Mouse (Mus musculus) midbrain, embryonic 11.5 days (tissue): ENCODE measurements around the gene Higd1a. TPM values are rescaled to one million over a fixed set of nuclear protein-coding genes. Genes with fewer than 3 reads are reported as not detected.

Experiments used
- ATAC-seq: fragments of 200-750 bp; cut with Nextera tagmentation; 2 replicates; pipeline ENCODE4 v1.8.0; 2017; ENCODE audit warnings: moderate TSS enrichment, moderate library complexity; ENCODE audit not compliant: low FRiP score
- DNase-seq: peaks from one replicate; pipeline ENCODE4 v3.0.0; 2015; ENCODE audit warnings: low spot score; ENCODE audit errors: missing footprints
- H3K27ac ChIP-seq: fragments of 300-500 bp; sonication (generic); 2 replicates; pipeline ENCODE4 v1.5.1; 2014; ENCODE audit warnings: low read depth, low read length
- H3K27me3 ChIP-seq: fragments of 300-500 bp; sonication (generic); 2 replicates; pipeline ENCODE4 v1.6.1; 2014; ENCODE audit warnings: mild to moderate bottlenecking, low read length, moderate library complexity, mixed read lengths; ENCODE audit not compliant: control insufficient read depth, insufficient read depth
- H3K36me3 ChIP-seq: fragments of 300-500 bp; sonication (generic); 2 replicates; pipeline ENCODE4 v1.6.1; 2014; ENCODE audit warnings: mild to moderate bottlenecking, low read length, moderate library complexity, mixed read lengths; ENCODE audit not compliant: control insufficient read depth, insufficient read depth
- H3K4me1 ChIP-seq: fragments of 300-500 bp; sonication (generic); 2 replicates; pipeline ENCODE4 v1.6.1; 2014; ENCODE audit warnings: low read length; ENCODE audit not compliant: control insufficient read depth, insufficient read depth
- H3K4me2 ChIP-seq: fragments of 300-500 bp; sonication (generic); 2 replicates; pipeline ENCODE4 v1.6.1; 2014; ENCODE audit warnings: mild to moderate bottlenecking, moderate library complexity
- H3K4me3 ChIP-seq: fragments of 300-500 bp; sonication (generic); 2 replicates; pipeline ENCODE4 v1.5.1; 2014; ENCODE audit warnings: low read depth, low read length
- H3K9ac ChIP-seq: fragments of 300-500 bp; sonication (generic); 2 replicates; pipeline ENCODE4 v1.6.1; 2014; ENCODE audit warnings: low read length
- H3K9me3 ChIP-seq: fragments of 300-500 bp; sonication (generic); 2 replicates; pipeline ENCODE4 v1.6.1; 2016; ENCODE audit warnings: low read length; ENCODE audit not compliant: control insufficient read depth
- WGBS: fragments of 180-500 bp; shearing (Covaris S2); extraction: QIAGEN DNeasy Blood & Tissue Kit; methylation state at CpG from one replicate; pipeline ENCODE4 v1.1.7; 2014; 5-methylcytosine and 5-hydroxymethylcytosine counted together
- polyA plus RNA-seq: library from polyadenylated mRNA; unstranded; fragments of >200 nt; fragmentation: Nextera tagmentation; extraction: Ambion mirVana; gene quantifications from 2 replicates; pipeline ENCODE4 v1.2.1, GENCODE M21; 2014

The Higd1a gene
- polyA plus RNA-seq, 1 experiment from 2014 or later: 170 TPM

DNA sequence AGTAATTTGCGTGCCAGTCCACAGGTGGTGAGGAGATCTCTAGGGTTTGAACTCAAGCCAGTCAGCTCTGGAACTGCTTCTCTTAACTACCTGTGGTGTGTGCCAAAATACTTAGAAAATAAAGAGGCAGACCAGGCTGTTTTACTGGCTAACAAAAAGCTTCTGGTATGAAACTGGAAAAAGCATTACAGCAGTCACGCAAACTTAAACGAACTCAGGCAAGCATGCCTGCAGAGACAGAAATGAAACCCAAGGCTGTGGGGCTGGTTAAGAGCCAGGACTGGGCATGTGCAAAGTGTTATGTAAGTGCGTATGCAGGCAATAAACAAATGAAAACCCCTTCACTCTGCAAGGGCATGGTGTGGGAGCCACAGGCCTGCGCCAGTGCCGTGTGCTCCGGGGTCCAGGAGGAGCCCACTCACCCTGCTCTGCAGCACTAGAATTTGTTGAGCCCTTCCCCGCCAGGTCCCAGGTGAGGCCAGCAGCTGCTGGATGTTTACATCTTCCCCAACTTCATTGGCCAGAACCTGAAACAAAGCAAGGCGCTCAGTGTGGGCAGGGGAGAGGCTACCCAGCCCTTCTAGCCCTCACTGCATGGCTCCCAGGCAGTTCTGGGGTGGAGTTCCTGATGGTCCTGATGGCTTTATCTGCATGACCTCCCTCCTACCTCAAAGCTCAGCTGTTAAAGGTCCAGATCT, 38.9 kb downstream of the Higd1a start:
- no peaks in the 10 kb centered on the region for H3K4me1 ChIP-seq
- WGBS: 81% methylated on average over 9 of the region's 9 CpGs
- no peaks in the 10 kb centered on the region for H3K9me3 ChIP-seq
- H3K27ac ChIP-seq: no peak overlapping the region
- H3K4me2 ChIP-seq: no peak overlapping the region
- ATAC-seq (no peak), DNase-seq (peak; percentile 69)
- H3K9ac ChIP-seq: no peak overlapping the region
- H3K4me3 ChIP-seq: no peak overlapping the region
- H3K36me3 ChIP-seq: no peaks in the 10 kb centered on the region
- H3K27me3 ChIP-seq: no peaks in the 10 kb centered on the region

DNA sequence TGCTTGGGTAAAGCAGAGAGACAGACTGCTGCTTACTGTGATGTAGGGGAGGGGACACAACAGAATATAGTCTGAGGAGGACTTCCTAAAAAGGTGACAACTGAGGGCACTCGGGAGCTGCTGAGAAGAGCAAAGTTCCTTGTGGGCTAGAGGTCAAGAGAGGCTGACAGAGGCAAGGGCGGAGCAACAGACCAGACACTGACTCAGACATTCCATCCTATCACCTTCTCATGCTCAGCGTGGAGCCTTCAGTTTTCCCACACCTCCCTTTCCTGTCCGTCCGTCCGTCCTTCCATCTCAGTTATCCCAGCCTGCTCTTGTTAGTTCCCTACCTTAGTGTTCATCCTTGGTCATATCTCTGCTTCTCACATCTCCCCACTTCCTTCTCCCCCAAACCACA, 43.0 kb downstream of the Higd1a start:
- WGBS: 74% methylated on average over 6 of the region's 6 CpGs
- H3K27ac ChIP-seq: no peak overlapping the region
- no peak overlapping the region for H3K9ac ChIP-seq
- ATAC-seq (no peak), DNase-seq (peak; percentile 28)
- H3K36me3 ChIP-seq: no peaks in the 10 kb centered on the region
- no peak overlapping the region for H3K4me2 ChIP-seq
- peaks cover 9% of the 10 kb centered on the region for H3K4me1 ChIP-seq
- no peaks in the 10 kb centered on the region for H3K9me3 ChIP-seq
- no peaks in the 10 kb centered on the region; the same call in 1 of the 2 replicates for H3K27me3 ChIP-seq
- H3K4me3 ChIP-seq: no peak overlapping the region

DNA sequence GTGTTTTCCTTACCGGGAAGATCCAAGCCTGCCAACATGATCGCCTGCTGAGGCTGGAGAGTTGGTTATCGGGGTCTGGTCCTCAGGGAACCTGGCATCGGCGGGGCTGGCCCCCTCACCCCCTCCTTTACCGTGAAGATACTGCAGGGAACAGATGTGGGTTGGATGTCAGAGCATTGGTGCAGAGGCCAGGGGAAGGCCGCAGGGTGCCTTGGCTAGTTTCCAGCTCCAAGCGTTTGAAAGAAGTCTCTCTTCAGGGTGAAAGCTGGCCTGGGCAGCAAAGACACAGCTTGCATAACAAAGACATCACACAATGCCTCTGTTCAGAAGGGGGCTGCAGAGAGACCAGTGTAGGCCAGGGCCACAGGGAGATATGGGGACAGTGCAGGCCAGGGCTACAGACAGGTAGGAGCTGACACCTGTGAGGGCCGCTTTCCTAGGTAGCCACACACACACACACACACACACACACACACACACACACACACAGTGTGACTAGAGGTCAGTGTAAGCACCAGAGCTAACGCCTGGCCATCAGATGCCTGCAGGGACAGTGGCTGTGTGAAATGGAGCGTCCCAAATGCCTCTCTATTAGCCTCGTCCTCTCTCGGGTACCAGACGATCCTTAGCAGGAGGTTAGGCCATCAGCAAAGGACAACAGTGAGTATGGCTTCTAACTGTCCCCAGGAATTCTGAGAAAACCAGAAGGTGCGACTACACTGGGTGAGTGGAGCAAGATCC, 47.9 kb downstream of the Higd1a start:
- ATAC-seq: peak; percentile 81
- no peak overlapping the region for H3K4me3 ChIP-seq
- H3K27ac ChIP-seq: peak overlapping the region; percentile 44
- peak; percentile 86 for DNase-seq
- no peaks in the 10 kb centered on the region for H3K9me3 ChIP-seq
- H3K4me2 ChIP-seq: no peak overlapping the region
- peak overlapping the region; percentile 47; the same call in 1 of the 2 replicates for H3K9ac ChIP-seq
- H3K27me3 ChIP-seq: no peaks in the 10 kb centered on the region; the same call in 1 of the 2 replicates
- H3K4me1 ChIP-seq: peaks cover 14% of the 10 kb centered on the region
- 16% methylated on average over 15 of the region's 15 CpGs for WGBS
- no peaks in the 10 kb centered on the region for H3K36me3 ChIP-seq

DNA sequence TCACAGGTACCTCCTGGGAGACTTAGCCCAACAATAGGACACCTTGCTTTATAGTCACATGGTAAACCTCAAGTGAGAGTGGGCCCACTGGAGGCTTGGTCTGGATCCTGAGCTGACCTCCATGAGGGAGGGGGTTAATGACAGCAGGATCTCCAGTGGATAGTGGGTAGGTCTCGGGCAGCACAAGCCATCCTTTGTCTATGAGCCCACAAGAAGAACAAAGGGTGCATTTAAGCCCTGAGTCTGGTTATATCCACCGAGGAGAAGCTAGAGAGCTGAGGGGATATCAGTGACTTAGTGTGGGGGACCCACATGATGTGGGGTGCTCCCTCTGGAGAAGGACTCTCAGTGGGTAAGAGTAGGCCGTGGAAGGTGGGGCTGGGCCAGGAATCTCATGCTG, 49.7 kb downstream of the Higd1a start:
- DNase-seq: no peak

DNA sequence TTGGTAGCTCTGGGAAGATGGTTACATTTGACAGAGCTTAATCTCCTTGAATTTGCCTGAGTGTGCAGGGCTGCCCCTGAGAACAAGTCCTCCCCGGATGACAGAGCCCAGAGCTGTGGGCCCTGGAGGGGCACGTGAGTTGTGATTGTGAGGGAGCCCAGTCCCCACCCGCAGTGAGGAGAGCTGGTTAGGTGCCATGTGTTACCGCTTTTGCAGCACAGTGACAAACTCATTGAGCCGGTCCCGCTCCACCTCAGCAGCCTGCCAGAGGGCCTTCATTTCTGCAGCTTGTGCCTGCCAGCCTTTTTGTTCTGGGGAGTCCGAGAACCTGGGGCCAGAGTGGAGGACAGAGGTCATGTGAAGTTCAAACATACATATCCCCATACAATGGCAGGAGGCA, 50.2 kb downstream of the Higd1a start:
- Histone ChIP-seq H3K4me1 (peaks cover 14% of the 10 kb centered on the region), H3K9me3 (no peaks in the 10 kb centered on the region), H3K27me3 (no peaks in the 10 kb centered on the region), H3K4me3 (no peak overlapping the region), H3K4me2 (no peak overlapping the region), H3K9ac (no peak overlapping the region), H3K27ac (no peak overlapping the region), H3K36me3 (no peaks in the 10 kb centered on the region)
- ATAC-seq (no peak), DNase-seq (no peak)
- 77% methylated on average over 7 of the region's 7 CpGs for WGBS

More for the DNA sequence above, 49.7 kb downstream of the Higd1a start:
- 46% methylated on average over 3 of the region's 3 CpGs for WGBS
- Histone ChIP-seq H3K9me3 (no peaks in the 10 kb centered on the region), H3K9ac (no peak overlapping the region; the same call in 1 of the 2 replicates), H3K4me1 (peaks cover 14% of the 10 kb centered on the region), H3K27ac (no peak overlapping the region), H3K4me2 (no peak overlapping the region), H3K36me3 (no peaks in the 10 kb centered on the region), H3K27me3 (no peaks in the 10 kb centered on the region; the same call in 1 of the 2 replicates), H3K4me3 (no peak overlapping the region)
- no peak for ATAC-seq

DNA sequence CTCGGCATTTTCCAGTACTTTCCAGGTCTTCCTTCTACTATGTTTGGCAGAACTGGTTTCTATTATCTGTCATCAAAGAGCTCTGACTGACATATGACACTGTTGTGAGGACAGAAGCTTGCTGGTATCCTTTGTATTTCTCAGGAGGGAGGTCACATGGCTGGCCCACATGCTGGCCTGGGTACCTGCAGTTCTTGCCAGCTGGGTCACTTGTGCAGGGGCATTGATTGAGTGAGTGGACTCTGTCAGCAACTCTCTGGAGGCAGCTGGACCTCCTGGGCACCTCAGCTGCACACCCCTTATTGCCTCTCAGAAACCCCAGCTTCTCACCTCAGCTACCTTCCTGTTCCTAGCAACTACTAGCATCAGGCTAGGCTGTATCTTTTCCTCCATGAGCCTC, 50.6 kb downstream of the Higd1a start:
- no peak overlapping the region for H3K4me3 ChIP-seq
- no peak overlapping the region for H3K4me2 ChIP-seq
- no peak overlapping the region for H3K27ac ChIP-seq
- DNase-seq (peak; percentile 67), ATAC-seq (no peak)
- 69% methylated on average over 1 of the region's 1 CpGs for WGBS
- peaks cover 14% of the 10 kb centered on the region for H3K4me1 ChIP-seq
- H3K27me3 ChIP-seq: no peaks in the 10 kb centered on the region
- H3K9me3 ChIP-seq: no peaks in the 10 kb centered on the region
- H3K36me3 ChIP-seq: no peaks in the 10 kb centered on the region
- no peak overlapping the region for H3K9ac ChIP-seq

DNA sequence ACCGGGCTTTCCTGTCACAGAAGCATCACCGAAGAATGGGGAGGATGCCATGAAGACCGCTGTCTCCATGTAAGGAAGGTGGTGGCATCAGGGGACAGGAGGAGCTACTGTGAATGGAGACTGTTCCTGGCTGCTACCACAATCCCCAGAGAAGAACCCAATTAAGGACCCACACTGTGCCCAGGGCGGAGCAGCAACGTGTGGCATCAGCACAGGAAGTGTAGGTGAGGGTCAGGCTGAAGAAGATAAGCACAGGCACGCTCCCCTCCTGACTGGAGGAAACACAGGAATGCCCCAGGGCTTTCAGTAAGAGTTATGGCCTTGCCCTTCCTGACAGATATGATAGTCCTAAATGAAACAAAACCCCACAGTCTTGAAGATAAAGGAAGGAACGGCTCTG, 55.4 kb downstream of the Higd1a start:
- Histone ChIP-seq H3K27ac (no peak overlapping the region), H3K4me2 (no peak overlapping the region), H3K4me3 (no peak overlapping the region), H3K9me3 (no peaks in the 10 kb centered on the region), H3K9ac (no peak overlapping the region), H3K4me1 (no peaks in the 10 kb centered on the region), H3K36me3 (no peaks in the 10 kb centered on the region), H3K27me3 (no peaks in the 10 kb centered on the region)
- no peak for ATAC-seq
- peak; percentile 26 for DNase-seq
- WGBS: 81% methylated on average over 7 of the region's 7 CpGs

DNA sequence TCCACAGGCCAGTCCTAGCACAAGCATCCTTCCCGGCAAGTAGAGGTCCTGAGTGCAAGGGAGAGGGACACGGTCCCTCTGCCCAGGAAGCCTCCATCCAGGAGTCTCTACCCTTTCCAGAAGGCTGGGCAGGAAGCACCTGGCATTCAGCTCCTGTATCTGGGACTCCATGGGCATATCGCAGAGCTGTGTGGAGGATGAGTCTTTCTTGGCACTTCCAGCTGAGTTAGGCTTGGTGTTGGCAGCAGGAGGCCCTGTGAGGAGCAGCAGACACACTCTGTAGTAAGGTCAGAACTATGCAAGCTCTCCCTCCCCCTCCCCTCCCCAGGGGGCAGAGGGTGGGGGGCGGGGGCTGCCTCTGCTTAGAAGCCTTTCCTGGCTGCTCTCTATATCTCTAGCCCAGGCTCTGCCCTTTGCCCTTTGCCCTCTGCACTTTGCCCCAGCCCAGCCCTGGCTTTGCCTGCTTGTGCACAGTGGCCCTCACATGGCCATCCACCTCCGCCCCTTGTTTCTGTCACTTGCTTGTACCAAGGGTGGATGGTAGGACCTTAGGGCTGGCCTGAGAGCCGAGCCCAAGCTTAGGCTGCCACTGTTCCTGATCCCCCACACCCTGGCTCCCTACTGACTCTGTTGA, 59.2 kb downstream of the Higd1a start:
- Histone ChIP-seq H3K9ac (no peak overlapping the region), H3K36me3 (no peaks in the 10 kb centered on the region), H3K4me1 (no peaks in the 10 kb centered on the region), H3K4me3 (no peak overlapping the region), H3K27ac (no peak overlapping the region), H3K4me2 (no peak overlapping the region), H3K27me3 (no peaks in the 10 kb centered on the region), H3K9me3 (no peaks in the 10 kb centered on the region)
- WGBS: 37% methylated on average over 6 of the region's 6 CpGs
- peak; percentile 31 for DNase-seq
- 0 out of 2 replicates have a peak, but pooled peaks have one; percentile 11 for ATAC-seq
